Mouse (Mus musculus) liver (tissue): ENCODE data around the gene Scai.
"Not testable (repeated sequence)": the region's sequence is repeated elsewhere in the genome, so short reads cannot be mapped to it uniquely, and the experiment has no call there.

Experiments
- DNase-seq: peaks from one replicate; pipeline ENCODE4 v3.0.0-alpha.2; 2020; ENCODE audit warnings: mixed read lengths

Gene Scai

GRCm38 (mm10) chr2:39129526-39130326, 60.8 kb downstream of the Scai start:
- peak; percentile 39 for DNase-seq

GRCm38 (mm10) chr2:39124167-39124566, 66.4 kb downstream of the Scai start:
- DNase-seq = peak; percentile 62

- DNase-seq = no peak
These were observed 69.4 kb downstream of the Scai start for GRCm38 (mm10) chr2:39121137-39121536.

GRCm38 (mm10) chr2:39116583-39116982, 74.0 kb downstream of the Scai start:
- DNase-seq = no peak

- DNase-seq = peak; percentile 7
These were observed 76.4 kb downstream of the Scai start for GRCm38 (mm10) chr2:39114093-39114492.

GRCm38 (mm10) chr2:39110514-39110913, 80.0 kb downstream of the Scai start:
- DNase-seq = no peak

DNA sequence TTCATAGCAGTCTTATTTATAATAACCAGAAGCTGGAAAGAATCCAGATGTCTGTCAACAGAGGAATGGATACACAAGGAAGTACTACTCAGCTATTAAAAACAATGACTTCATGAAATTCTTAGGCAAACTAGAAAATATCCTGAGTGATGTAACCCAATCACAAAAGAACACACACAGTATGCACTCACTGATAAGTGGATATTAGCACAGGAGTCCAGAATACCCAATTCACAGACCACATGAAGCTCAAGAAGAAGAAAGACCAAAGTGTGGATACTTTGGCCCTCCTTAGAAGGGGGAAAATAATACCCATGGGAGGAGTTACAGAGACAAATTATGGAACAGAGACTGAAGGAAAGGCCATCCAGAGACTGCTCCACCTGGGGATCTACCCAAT, 80.8 kb downstream of the Scai start:
- not testable (repeated sequence) for DNase-seq

GRCm38 (mm10) chr2:39099951-39100350, 90.6 kb downstream of the Scai start:
- not testable (repeated sequence) for DNase-seq

DNA sequence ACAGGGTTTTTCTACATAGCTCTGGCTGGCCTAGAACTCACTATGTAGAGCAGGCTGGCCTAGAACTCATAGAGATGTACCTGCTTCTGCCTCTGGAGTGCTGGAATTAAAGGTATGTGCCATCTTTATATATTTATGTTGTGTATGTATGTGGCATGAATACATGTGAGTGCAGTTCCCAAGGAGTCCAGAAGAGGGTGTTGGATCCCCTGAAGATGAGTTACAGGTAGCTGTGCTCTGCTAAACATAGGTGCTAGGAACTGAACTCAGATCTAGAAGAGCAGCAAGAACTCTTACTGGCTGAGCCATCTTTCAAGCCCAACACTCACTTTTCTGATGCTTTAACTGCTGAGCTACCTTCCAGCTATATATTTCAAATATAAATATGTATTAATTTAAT, 92.5 kb downstream of the Scai start:
- DNase-seq = peak; percentile 38

GRCm38 (mm10) chr2:39091966-39092365, 98.6 kb downstream of the Scai start:
- DNase-seq = no peak

- DNase-seq = no peak
These were observed 107.8 kb downstream of the Scai start for GRCm38 (mm10) chr2:39082706-39083105.

DNA sequence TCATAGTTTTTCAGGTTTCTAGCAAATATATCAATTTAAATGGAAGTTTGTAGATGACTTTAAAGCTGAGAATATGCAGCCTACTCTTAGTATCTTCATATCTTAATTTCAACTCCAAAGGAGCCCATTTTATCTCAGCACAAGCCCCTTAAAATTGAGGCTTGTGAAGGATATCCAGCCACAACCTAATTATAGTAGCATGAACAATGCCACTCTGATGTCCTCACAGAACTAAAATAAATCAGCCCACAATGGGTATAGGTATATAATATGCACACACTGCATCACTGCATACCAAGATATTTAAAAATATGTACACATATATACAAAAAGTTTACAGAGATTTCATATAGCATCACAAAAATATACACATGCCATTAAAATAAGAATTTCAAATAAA, 119.9 kb downstream of the Scai start:
- no peak for DNase-seq

DNA sequence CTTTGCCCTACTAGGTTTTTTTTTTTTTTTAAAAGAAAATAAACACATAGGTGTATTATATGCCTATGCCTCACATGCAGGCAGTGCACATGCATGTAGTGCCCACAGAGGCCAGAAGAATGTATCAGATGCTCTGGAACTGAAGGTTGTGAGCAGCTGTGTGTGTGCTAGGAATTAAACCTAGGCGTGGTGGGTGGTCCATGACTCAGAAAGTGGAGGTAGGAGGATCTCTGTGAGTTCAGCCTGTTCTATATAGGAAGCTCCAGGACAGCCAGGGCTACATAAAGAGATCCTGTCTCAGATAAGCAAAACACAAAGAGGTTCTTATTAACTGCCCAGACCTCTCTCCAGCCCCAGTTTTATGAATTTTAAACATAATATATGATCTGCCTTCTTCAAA, 121.4 kb downstream of the Scai start:
- no peak for DNase-seq

DNA sequence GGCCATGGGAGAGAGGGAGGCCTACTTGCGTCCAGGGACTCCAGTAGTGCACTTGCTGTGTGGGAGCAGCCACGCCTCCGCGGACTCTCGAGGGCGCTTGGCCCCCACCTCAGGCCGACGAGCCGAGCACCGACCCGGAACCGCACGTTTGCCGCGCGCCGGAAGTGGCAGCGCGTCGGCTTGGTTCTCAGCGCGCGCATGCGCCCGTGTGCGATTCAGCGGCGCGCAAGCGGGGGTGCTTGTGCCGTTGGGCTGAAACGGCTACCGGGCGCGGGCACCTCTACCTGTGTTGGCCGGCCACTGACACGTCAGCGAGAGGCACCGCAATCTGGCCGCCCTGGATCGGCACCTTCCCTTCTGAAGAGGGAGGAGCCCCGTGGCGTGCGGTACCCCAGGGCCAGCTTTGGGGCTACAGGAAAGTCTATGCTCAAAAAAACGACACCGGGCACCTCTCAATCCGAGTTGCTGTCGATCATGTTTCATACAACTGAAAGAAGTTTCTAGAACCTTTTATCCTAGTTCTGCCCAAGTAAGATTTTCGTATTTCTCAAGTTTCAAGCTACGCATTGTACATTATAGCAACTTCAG, 125.0 kb downstream of the Scai start, which contains the start of gene Golga1:
Golga1 (minus strand) TSS at position 142 of the 588 bp plus-strand sequence.
- DNase-seq = peak; percentile 93

DNA sequence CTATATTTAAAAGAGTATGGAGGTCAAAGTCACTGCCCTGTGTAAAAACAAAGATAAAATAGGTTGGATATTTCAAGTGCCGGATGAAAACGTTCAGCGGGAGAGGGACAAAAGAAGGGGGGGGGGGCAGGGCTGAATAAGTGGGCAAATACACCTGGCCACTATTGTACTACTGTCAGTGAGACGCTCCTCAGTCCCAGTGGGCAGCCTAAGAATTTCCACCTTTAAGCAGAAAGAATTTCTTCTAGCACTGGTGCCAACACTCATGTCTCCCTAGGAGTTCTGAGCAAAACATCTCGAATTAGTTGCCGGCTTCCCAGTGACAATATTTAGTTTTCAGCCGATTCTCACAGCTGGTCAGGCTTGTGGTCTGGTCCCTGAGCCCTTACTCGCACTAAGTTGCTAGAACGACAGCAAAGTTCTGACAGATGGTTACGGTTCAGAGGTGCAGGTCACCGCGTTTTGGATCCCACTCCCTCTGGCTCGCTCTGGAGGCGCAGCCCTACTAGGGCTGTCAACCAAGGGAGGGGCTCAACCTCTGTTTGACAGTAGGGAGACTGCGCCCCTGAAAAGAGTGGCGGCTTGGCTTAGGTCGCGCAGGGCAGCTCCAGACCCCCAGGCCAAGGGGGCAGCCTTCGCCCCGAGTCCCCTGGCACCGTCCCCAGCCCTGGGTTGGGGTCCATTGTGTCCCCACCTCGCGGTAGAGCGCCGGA, 125.7 kb downstream of the Scai start:
- DNase-seq = peak; percentile 58

GRCm38 (mm10) chr2:39048515-39048914, 142.0 kb downstream of the Scai start:
- DNase-seq = no peak

DNA sequence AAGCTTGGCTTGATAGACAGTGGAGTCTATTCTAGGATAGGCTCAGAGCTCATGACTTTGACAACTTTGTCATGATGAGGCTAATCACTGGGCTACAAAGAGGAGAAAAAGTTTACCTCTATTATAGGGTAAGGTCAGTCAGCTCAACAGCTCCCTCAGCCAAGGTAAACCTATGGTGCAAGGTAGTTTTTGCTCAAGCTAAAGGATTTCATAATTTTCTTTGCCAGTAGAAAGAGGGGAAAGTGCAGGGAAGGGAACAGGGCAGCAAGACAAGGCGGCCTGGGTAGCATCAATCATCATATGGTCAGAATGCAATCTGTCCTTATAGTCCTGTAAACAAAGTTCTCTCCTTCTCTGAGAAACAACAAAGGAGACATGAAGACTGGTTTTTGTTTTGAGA, 150.3 kb downstream of the Scai start:
- DNase-seq = no peak

- no peak for DNase-seq
These were observed 158.9 kb downstream of the Scai start for GRCm38 (mm10) chr2:39031611-39032010.

- no peak for DNase-seq
These were observed 170.5 kb downstream of the Scai start for GRCm38 (mm10) chr2:39020004-39020403.

- no peak for DNase-seq
These were observed 174.0 kb downstream of the Scai start for GRCm38 (mm10) chr2:39016581-39016980.
